Mouse (Mus musculus) kidney, adult 2 months (tissue): ENCODE measurements around the gene Me3.

Experiments used
- CTCF ChIP-seq: fragments of 200-500 bp; conservative IDR thresholded peaks from 2 replicates; pipeline ENCODE4 v1.5.1; 2011; ENCODE audit warnings: low read depth, mild to moderate bottlenecking, control low read depth, low read length, moderate library complexity, mixed read lengths; ENCODE audit not compliant: insufficient read depth, insufficient read length
- POLR2A ChIP-seq: fragments of 200-500 bp; IDR thresholded peaks from one replicate; pipeline ENCODE4 v1.6.1; 2011; ENCODE audit warnings: low read depth, low read length, control low read depth

- TF ChIP-seq CTCF (no peak), POLR2A (no peak)
Observed at GRCm38 (mm10) chr7:89666361-89666760, 34.2 kb downstream of the Me3 start.
